Mouse (Mus musculus) naive thymus-derived CD4-positive, alpha-beta T cell, adult 2 months (primary cell): ENCODE measurements around the gene Dzip1.

Experiments used
- DNase-seq: peaks from one replicate; pipeline ENCODE4 v3.0.0-alpha.2; 2011; ENCODE audit warnings: low read depth

Gene Dzip1

DNA sequence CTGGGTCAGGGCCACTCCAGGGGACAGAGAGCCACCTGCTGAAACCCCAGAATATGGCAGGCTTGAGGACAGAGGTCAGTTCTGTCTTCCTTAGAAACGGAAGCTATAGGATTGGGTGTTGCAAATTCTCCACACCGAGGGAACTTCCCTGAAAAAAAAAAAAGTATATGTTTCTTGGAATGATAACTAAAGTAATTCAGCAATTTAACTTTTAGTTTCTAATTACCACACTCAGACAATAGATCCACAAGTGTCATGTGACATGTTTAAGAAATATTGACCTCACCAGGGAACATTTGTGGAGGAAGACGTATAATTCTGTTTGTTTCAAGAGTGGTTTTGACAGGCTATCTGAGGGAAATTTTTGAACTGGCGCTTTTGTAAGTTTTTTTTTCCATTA is 93.7 kb downstream of the Dzip1 start:
- DNase-seq: no peak

GRCm38 (mm10) chr14:118829331-118830095 is 95.7 kb downstream of the Dzip1 start:
- no peak for DNase-seq

GRCm38 (mm10) chr14:118827283-118827904 is 97.9 kb downstream of the Dzip1 start:
- no peak for DNase-seq

- no peak for DNase-seq
Observed at GRCm38 (mm10) chr14:118826346-118826745, 98.9 kb downstream of the Dzip1 start.
